16 mouse cellular contexts compared by ENCODE assay signal in genomic region chr9:62569121-62569520, GRCm38 (mm10). TPM values are rescaled to one million over a fixed set of nuclear protein-coding genes. Genes with fewer than 3 reads are reported as not detected.
DNase-seq lines count a peak whose midpoint lies in the region; ATAC-seq lines count a peak whose summit lies in the region.
"Had no signal": no experiment of that assay in that cellular context is flagged by ENCODE, and none has a peak within 500 bp of the region (broad histone marks: within the 10 kb centered on the region; RNA-seq: fewer than 3 reads in every experiment).

No protein-coding gene starts in this region.

- DNase-seq in kidney, adult 9 months: peak; percentile 19
- peak; percentile 36 for DNase-seq in NIH3T3 (ENCODE audit: low read depth)
- DNase-seq in adrenal gland, postnatal 14 days: peak; percentile 87
- DNase-seq in heart, postnatal 10 days: peak; percentile 77 to 79
- no peak for DNase-seq in right cerebral cortex, postnatal 36 days (ENCODE audit: low spot score in 2 of 2)
- DNase-seq in layer of hippocampus, adult 9-10 months (ENCODE audit: low spot score): no peak
- no peak for DNase-seq in cerebellum, adult 11-12 months
- DNase-seq: cerebellum, adult 2 months had no signal

- intact Hi-C loops in heart, postnatal 10 days (cut with DNase I): no loop called here

- H3K27me3 ChIP-seq in kidney, embryonic 14.5 days (ENCODE audit: control insufficient read depth, insufficient read depth, low read length): no peaks in the 10 kb centered on the region
- H3K27me3 ChIP-seq: embryonic facial prominence, embryonic 12.5 days; limb, embryonic 13.5 days; lung, embryonic 15.5 days had no signal

- H3K27ac ChIP-seq in kidney, embryonic 14.5 days (ENCODE audit: low read depth, low read length): no peak overlapping the region
- H3K27ac ChIP-seq: embryonic facial prominence, embryonic 12.5 days; limb, embryonic 13.5 days; lung, embryonic 15.5 days; stomach, postnatal 0 days had no signal

- no peak for ATAC-seq in kidney, embryonic 14.5 days (ENCODE audit: low FRiP score, low TSS enrichment)
- ATAC-seq: forebrain, embryonic 14.5 days; midbrain, embryonic 16.5 days had no signal

- no peaks in the 10 kb centered on the region for H3K4me1 ChIP-seq in kidney, embryonic 14.5 days (ENCODE audit: control insufficient read depth, insufficient read depth, low read length)
- H3K4me1 ChIP-seq: embryonic facial prominence, embryonic 12.5 days; limb, embryonic 13.5 days; lung, embryonic 15.5 days had no signal

- no peak overlapping the region for H3K9ac ChIP-seq in kidney, embryonic 14.5 days (ENCODE audit: low read depth, low read length)
- H3K9ac ChIP-seq: embryonic facial prominence, embryonic 12.5 days; limb, embryonic 13.5 days; lung, embryonic 15.5 days had no signal

- peaks cover 2% of the 10 kb centered on the region; the same call in 1 of the 2 replicates for H3K9me3 ChIP-seq in kidney, embryonic 14.5 days (ENCODE audit: control insufficient read depth, low read length)
- H3K9me3 ChIP-seq: lung, embryonic 15.5 days had no signal

- H3K36me3 ChIP-seq in kidney, embryonic 14.5 days (ENCODE audit: control insufficient read depth, insufficient read depth, low read length): no peaks in the 10 kb centered on the region
- H3K36me3 ChIP-seq: embryonic facial prominence, embryonic 12.5 days; limb, embryonic 13.5 days; lung, embryonic 15.5 days had no signal

- H3K4me2 ChIP-seq in kidney, embryonic 14.5 days (replicated peaks; ENCODE audit: low read depth, low read length): no peak overlapping the region
- H3K4me2 ChIP-seq: embryonic facial prominence, embryonic 12.5 days; limb, embryonic 13.5 days; lung, embryonic 15.5 days had no signal

- no peak overlapping the region for H3K4me3 ChIP-seq in kidney, embryonic 14.5 days (ENCODE audit: low read length)
- H3K4me3 ChIP-seq: embryonic facial prominence, embryonic 12.5 days; limb, embryonic 13.5 days; lung, embryonic 15.5 days had no signal

- 86% methylated on average over 6 of the region's 6 CpGs for WGBS in kidney, embryonic 14.5 days

RNA-seq across cellular contexts. Expression of gene Coro2b, which starts 32.3 kb away (rescaled TPM):
- 9.3 and 16.5 TPM in 2 replicates for polyA plus RNA-seq in kidney, embryonic 14.5 days (2014; fragmentation: Nextera tagmentation; extraction: Ambion mirVana)
- total RNA-seq in adrenal gland, postnatal 14 days (2021): 15.9 and 20.6 TPM in 2 replicates
- total RNA-seq in heart, postnatal 10 days (2021): 10 to 100 TPM; 17.9 to 20.3 TPM
- total RNA-seq: neutrophil, adult 5-6 weeks had no signal

Comparison
In these comparisons a context has a peak if more than half of its experiments do, and no peak if none do; other contexts are left out.
1. DNase-seq: peak in kidney, adult 9 months (single experiment), NIH3T3 (single experiment), adrenal gland, postnatal 14 days (single experiment) and heart, postnatal 10 days (2 of 2); none in right cerebral cortex, postnatal 36 days (0 of 2), layer of hippocampus, adult 9-10 months (single experiment) and cerebellum, adult 11-12 months (single experiment).